Mouse (Mus musculus) megakaryocyte progenitor cell, adult 5-6 weeks (primary cell): ENCODE results near the gene Clasrp. TPM values are rescaled to one million over a fixed set of nuclear protein-coding genes. Genes with fewer than 3 reads are reported as not detected.

Source experiments
- ATAC-seq: replicated peaks from 2 replicates; pipeline ENCODE4 v1.8.0; 2016; ENCODE audit warnings: mild to moderate bottlenecking, moderate TSS enrichment, inconsistent platforms; ENCODE audit not compliant: poor library complexity
- total RNA-seq, 2 experiments: library from RNA; stranded (forward) in 1 of 2; stranded (reverse) in 1 of 2; fragments of 157-497, 149-512 nt in 1 of 2; fragments of 200-1000 nt in 1 of 2; gene quantifications; 2 replicates each; pipeline versions ENCODE4 v1.2.3 to v1.2.4; 2015 to 2017

The Clasrp gene
- 9.6 and 11.7 TPM in 2 replicates for total RNA-seq (2015)
- total RNA-seq (2017), result 30.2 and 32.6 TPM in 2 replicates

DNA sequence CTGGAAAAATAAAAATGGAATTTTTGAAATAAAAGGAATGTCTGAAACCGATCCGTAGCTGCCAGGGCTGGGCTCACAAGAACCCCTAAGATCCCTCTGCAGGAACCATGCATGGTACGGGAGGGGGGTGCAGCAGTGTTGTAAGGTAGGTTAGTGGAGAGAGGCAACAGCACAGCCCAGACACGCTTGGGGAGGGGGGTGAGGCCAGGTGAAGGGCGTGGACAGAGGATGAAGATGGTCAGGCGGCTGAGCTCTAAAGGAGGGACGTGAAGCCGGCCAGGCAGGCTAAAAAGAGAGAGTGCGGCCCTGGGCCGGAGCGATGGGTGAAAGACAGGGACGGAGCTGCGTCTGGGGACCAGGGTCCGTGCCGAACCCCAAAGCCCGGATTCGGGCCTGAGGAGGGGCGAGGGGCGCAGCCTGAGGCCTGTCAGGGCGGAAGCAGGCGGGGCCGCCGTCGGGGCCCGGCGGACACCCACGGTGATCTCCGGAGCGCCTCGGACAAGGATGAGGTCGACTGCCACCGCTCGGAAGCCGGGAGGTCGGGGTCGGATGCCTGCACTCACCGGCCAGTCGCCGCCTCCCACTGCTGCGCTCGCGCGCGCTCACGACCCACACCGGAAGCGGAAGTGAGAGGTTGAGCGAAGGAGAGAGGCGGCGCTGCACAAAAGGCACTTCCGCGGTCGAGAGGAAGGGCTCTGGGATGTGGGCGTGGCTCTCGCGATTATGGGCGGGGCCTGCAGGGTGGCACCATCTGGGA is at the start of gene Clasrp:
TSS of gene Clasrp (minus strand) at position 638 of the 757 bp plus-strand sequence.
- peak; percentile 99 for ATAC-seq

DNA sequence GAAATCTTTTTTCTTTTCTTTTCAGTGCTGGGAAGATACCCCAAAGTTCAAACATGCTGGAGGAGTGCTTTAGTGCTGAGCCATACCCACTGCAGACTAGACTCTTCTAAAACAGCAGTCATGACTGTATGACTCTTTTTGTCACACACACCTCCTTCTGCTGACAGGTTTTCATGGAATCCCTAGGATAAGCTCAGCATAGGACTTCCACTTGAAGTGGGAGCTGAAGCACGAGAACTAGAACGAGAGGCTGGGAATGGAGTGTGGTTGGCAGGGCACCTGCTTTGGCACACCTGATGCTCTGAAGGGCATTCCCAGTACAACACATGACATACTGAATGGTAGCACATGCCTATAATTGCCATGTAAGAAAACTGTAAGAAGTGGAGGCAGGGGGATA is 48.3 kb upstream of the Clasrp start:
- no peak for ATAC-seq

DNA sequence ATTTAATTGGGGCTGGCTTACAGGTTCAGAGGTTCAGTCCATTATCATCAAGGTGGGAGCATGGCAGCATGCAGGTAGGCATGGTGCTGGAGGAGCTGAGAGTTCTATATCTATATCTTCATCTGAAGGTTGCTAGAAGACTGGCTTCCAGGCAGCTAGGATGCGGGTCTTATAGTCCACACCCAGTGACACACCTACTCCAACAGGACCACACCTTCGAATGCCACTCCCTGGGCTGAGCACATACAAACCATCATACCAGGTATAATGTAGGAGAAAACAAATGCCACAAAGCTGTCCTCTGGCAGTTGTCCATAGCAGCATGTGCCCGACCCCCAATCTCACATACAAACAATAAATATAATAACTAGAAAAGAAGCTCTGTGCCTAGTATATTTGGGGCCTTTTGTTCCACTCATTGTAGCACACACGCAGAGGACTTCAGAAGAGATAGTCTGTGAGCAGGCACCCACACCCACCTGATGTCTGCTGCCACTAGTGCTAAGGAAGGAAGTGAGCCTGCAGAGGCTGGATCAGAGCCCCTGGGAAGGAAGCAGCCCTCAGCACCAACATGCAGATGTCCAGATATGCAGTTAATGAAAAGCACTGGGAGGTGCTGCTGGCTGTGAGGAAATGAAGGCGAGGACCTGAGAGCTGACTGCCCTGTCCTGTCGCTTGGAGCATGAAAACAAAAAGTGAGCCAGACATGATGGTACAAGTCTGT is 46.9 kb upstream of the Clasrp start:
- ATAC-seq, result 0 out of 2 replicates have a peak, but pooled peaks have one; percentile 20

DNA sequence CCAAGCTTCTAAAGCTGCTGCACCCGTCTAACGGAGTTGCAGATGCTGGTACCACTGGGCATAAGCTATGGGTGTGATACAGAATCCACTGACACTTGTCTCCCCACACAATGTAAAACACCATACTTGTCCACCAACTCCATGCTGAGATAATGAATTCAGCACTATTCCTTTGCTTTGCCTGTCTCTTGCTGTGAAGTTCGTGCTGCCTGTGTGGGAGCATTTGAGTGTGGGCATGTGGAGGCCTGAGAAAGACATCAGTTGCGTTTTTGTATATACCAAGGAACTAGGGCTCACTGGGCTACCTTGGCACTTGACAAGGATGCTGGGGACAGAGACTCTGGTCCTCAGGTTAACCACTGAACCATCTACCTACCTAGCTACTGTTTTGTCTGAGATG is 36.9 kb upstream of the Clasrp start:
- no peak for ATAC-seq

DNA sequence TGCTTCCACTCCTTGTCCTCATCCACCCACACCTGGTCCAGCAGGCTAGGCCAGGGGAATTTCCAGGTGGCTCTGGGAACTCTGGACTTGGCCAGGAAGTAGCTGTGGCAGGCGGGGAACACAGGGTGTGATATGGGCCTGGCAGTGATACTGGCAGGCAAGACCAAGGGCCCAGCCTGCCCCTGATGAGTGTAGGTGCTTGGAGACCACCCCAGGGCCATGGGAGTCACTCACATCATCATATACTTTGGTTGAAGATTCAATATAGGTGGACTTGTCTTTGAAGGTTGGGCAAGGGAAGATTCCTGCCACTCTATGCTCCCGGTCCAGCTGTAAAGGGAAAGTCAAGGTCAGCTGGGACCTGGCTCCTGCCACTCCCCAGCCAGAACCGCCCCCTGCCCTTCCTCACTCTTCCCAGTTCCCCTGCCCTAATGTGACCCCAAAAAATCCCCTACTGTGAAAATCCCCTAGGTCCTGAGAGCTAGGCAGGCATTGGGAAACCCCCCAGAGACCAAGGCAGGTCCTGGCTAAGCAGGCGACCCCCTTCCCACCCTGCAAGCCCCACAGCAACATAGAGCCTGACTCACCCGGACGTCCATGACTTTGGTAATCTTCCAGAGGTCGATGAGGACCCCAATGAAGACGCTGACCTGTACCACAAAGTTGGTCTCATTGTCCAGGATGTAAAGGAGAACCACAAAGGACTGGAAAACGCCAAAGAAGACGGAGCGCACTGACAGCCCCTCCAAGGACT is 31.0 kb upstream of the Clasrp start:
- no peak for ATAC-seq

DNA sequence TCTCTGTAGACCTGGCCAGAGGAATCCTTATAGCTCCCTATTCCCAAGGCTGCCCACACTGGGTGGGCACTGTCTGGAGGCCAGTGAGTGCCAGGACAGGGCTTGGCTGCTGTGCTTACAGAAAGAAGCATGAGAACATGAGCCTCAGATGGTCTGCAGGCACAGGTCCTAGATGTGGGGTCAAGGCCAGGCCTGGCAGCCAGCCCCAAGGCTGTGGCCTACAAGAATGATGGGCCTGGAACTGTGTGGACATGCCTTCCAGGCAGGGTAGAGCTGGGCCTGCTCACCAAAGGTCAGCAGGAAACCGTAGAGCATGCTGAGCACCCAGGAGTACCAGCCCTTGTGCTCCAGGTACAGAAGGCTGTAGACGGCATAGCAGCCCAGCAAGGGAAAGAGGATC is 30.3 kb upstream of the Clasrp start:
- ATAC-seq, result no peak

DNA sequence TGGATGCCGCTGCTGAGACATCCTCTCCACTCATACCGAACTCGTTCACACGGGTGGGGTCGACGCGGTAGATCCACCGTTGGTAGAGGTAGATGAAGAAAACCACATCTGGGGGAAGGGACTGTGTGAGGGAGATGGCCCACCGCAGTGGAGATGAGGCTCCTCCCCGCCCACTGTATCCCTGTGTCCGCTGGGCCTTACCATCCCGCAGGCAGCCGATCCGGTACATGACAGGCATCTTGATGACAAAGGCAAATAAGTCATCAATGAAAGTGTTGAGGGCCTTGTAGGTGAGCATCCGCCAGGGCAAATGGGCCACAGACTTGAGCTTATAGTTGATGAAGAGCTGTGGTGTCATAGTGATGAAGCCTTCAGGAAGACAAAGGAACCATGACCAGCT is 29.6 kb upstream of the Clasrp start:
- ATAC-seq, result no peak

DNA sequence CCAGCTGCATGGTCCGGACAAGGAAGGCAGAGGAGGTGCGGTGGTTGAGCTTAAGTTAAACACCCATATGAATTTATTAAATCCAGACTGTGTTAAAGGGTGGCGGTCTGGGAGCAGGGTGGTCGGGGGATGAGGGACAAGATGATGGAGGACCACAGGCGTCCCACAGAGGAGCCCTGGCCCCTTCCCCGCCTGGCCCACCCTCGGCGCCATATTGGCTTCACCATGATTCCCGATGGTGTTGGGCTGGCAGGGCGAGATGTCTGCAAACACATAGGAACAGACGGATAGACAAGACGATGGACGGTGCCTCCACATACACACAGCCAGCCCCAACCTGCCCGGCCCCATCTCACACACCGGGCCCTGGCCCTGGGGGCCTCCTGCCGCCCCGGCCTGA is 28.9 kb upstream of the Clasrp start:
- no peak for ATAC-seq

DNA sequence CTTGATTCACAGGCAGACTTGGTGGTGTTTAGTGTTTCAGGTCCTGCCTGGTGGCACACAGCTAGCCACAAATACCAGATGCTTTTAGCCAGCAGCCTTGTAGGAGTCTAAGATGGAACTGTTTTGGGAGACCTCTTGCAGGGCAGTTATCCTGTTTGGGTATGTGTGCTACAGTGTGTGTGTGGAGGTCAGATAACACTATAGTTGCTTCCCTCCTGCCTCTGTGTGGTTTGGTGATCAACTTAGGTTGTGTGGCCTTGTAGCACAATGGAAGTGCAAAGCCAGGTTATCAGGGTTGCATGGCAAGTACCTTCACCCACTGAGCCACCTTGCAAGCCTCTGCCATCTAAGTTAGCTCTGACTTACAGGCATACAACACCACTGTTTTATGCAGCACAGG is 28.4 kb upstream of the Clasrp start:
- ATAC-seq, result peak; percentile 38

DNA sequence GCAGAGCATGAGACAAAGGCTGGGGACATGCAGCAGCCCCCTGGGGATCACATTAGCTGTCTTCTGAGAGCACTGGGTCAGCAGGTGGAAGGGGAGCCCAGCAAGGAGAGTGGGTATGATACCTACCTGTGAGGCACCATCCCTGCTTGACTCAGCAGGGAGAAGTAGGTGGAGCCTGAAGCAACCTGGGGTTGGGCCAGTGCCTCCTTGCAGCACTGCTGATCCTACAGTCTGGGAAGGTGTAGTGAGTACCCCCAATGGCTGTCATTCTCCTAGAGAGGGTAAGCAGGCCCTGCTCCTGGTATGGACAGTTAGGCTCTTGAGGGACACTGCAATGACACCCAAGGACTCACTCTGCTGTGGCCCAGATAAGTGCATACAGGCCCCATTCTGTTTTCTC is 28.0 kb upstream of the Clasrp start:
- no peak for ATAC-seq

DNA sequence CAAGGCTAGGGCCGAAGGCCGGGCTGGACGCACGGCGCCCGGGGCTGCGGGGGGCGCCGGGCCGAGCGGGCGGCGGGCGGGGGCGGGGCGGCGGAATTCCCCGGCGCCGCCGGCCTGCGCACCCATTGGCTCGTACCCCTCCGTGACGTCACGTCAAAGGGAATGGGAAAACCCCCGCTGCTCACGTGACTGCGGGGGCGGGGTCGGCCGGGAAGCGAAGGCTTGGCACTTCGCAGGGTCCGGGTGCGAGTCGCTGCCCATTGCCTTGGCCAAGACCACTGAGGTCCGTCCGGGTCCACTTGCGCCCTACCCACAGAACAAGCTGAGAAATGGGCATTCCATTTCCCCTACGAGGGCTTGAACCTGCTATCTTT is 25.1 kb upstream of the Clasrp start, which contains the start of gene Relb:
TSS of gene Relb (minus strand) at position 78 of the 374 bp plus-strand sequence.
- peak; percentile 17 for ATAC-seq

DNA sequence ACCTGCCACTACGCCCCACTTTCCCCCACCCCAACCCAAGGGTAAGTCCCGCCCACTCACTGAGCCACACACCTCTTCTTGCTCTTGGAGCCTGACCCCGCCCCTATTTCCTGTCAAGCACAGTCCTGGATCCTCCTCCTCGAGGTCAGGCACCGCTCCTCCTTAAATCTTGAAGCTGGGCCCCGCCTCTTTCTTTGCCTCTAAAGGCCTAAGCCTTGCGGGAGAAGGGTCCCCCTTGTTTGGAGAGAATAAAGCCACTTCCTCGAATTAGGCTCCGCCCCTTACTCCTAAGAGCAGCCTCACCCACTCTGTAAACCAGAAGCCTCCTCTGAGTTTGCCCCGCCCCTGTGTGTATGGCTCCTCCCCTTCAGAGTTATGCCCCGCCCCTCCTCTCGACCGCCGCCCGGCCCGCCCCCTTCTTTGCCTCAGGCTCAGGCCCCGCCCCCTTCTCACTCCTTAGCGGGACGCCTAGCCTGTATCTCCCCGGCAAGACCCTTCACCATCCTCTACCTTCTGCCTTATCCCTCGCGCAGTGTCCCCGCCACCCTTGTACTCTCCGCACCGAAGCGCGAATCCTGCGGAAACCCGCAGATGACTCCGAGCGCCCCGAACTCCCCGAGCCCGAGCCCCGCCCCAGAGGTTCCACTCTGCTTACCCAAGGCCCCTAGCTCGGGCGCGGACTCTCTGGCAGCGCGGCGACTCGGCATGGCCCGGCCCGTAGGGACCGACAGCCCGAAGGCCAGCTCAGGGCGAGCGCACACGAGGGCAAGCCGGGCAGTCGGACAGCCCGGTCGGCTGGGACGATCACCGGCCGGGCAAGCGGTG is 24.5 kb upstream of the Clasrp start:
- peak; percentile 76 for ATAC-seq

DNA sequence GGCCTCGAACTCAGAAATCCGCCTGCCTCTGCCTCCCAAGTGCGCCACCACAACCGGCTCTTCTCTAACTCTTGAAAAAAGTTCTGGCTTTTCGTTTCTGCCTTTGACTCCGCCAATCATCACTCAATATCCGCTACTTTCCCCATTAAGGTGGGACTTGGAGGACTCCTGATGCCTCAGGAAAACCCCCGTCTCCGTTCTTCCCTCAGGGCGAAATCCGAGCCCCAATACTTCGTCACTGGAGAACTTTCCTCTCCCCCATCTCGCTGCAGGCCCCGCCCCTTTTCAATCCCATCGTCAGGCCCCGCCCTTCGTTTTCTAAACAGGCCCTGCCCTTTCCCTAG is 23.9 kb upstream of the Clasrp start:
- no peak for ATAC-seq

DNA sequence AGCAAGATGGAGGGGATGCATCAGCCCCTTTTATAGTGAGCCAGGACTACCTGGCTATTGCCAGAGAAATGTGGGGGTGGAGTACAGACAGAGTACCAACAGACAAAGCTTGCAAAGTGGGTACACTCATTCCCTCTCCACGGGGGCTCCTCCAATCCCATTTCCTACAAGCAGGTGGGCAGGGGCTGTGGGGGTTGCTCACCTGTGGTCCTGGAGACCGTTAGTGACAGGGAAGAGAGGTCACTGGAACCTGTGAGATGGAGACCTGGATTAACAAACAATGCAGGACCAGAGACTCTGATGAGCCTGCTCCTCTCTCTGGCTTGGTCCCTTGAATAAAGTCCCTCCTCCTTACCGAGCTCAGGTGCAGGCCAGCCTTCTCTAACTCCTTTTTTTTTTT is 23.4 kb upstream of the Clasrp start:
- no peak for ATAC-seq

DNA sequence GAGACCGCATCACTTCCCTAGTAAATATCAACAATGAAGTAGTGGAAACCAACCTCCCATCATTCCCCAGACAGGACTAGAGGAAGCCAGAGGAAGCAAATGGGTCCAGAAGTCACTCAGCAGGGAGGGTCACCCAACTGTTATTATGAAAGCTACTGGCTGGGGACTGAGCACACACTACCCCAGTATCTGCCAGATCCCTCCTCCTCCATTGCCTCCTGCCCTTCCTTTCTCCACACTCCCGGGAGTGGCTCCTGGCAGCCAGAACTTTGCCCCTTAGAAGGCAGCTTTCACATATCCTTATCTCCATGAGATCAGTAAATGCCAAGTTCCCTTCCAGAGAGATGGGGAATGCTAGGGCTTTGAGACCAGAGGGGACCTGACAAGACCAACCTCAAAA is 19.1 kb upstream of the Clasrp start:
- ATAC-seq, result no peak

DNA sequence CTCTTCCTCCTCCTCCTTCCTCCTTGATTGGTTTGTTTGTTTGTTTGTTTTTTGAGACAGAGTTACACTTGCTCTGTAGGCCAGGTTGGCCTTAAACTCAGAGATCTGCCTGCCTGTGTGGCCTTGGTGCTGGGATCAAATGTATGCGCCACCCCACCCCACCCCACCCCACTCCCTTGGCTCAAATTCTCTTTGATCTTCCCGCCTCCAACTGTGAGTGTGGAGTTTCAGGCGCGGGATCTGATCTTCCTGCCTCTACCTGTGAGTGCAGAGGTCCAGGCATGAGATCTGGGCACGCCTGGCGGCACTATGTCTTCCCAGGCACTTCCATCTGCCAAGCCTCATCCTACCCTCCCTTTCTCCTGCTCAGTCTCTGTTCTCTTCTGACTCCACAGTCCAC is 18.0 kb upstream of the Clasrp start:
- ATAC-seq, result no peak

DNA sequence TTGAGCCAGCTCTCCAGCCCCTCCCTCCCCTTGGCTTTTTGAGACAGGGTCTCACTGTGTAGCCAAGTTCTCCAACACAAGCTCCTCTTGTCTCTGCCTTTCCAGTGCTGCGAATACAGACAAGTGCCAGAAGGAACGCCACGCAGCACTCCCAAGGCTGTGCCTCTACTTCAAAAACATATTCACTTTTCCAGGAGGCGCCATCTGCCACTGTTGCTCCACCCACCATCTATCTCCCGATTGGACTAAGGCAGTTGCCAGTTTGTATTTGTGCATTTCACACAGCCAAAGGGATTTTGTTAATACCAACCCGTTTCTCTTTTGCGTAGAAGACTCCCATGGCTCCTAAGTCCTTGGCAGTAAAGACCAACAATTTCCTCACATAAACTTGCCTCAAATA is 16.5 kb upstream of the Clasrp start:
- ATAC-seq, result no peak

DNA sequence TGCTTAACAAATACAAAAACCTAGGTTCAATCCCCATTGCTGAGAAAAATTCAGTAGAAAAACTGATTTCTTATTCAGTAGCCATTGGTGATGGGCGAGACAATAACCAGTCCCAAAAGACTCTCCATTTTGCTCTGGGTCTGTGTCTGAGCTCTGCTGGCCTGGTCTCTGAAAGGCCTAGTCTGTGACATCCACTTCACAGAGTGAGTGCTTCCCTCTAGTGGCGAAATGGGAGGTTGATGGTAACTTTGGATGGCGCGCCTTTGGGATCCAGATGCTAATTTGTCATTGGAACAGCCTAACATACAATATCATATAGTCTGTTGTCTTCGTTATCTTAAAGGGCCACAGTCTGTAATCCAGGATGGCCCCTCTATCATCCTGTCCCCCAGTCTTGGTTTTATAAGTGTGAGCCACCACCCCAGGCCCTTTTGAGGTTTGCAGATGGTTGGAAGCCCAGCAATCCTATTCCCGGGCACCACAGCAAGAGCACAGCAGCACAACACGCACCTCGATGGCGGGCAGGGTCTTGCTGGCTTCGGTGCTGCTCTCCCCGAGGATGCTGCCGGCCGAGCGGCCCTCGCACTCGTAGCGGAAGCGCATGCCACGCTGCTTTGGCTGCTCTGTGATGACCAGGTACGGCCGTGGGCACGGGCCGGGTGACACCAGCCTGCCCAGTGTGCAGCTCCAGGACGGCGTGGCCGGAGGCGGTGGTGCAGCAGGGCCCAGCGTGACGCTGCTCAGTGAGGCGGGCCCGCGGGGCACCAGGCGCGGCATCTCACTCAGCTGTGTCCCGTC is 14.9 kb upstream of the Clasrp start:
- ATAC-seq, result peak; percentile 99

DNA sequence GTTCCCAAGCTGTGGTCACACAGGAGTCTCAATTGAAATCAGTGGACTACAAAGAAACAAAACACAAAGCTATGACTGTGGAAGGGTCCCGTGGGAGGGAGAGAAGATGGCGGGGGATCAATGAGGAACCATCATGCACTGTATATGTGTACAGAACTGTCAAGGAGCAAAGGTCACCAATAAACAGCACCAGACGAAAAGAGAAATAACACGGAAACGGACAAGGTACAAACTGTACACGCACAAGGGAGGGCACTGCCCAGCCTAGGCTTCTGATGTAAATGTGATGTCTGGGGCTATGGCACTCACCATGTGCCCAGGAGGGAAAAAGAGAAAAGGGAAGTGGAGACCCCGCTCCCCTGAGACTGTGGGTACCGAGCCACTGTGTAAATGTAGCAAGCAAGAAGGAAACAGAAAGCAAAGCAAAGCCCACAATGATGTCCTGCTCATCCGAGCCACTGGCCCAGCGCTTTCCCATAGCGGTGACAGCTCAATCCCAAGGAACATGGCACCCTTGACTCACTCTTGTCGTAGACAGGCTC is 10.8 kb upstream of the Clasrp start:
- ATAC-seq, result peak; percentile 28; the same call in 1 of the 2 replicates

DNA sequence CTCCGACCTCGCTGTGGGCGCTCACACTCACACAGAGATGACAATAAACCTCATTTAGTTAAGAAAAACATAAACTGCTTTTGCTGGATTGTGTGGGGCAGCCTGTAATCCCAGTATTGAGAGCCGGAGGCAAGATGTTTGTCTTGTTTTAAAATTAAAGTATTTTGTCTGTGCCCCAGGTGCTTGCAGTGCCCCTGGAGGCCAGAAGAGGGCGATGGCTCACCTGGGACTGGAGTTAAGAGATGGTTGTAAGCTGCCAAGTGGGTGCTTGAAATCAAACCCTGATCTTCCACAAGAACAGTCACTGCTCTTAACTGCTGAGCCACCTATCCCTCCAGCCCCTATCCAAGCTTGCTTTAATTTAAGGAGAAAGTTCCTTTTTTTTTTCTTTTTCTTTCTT is 6.7 kb upstream of the Clasrp start:
- ATAC-seq, result no peak
